Mouse (Mus musculus) forebrain, postnatal 0 days (tissue): ENCODE measurements at regions not wholly inside any gene's neighbourhood (a gene's known extent, or its start where the extent isn't known, plus 50 kb on each side); places are given as distances from the start of the nearest gene placed in this dataset.

Source experiments
- ATAC-seq: fragments of 200-750 bp; cut with Nextera tagmentation; 2 replicates; pipeline ENCODE4 v1.8.0; 2017; ENCODE audit warnings: mild to moderate bottlenecking, moderate library complexity
- DNase-seq: peaks from one replicate; pipeline ENCODE4 v3.0.0-alpha.2; 2015
- H3K27ac ChIP-seq: fragments of 300-500 bp; sonication (generic); 2 replicates; pipeline ENCODE4 v1.5.1; 2014; ENCODE audit warnings: low read depth, mild to moderate bottlenecking, antibody characterized with exemption, low read length, moderate library complexity, mixed read lengths
- H3K27me3 ChIP-seq: fragments of 300-500 bp; sonication (generic); 2 replicates; pipeline ENCODE4 v1.6.1; 2014; ENCODE audit warnings: mild to moderate bottlenecking, low read length, mixed read lengths; ENCODE audit not compliant: insufficient read depth
- H3K36me3 ChIP-seq: fragments of 300-500 bp; sonication (generic); 2 replicates; pipeline ENCODE4 v1.6.1; 2014; ENCODE audit warnings: mild to moderate bottlenecking, moderate library complexity; ENCODE audit not compliant: insufficient read depth
- H3K4me1 ChIP-seq: fragments of 300-500 bp; sonication (generic); 2 replicates; pipeline ENCODE4 v1.6.1; 2014; ENCODE audit warnings: antibody characterized with exemption; ENCODE audit not compliant: insufficient read depth
- H3K4me2 ChIP-seq: fragments of 300-500 bp; sonication (generic); 2 replicates; pipeline ENCODE4 v1.6.1; 2014; ENCODE audit warnings: low read depth, mild to moderate bottlenecking, moderate library complexity
- H3K4me3 ChIP-seq: fragments of 300-500 bp; sonication (generic); 2 replicates; pipeline ENCODE4 v1.5.1; 2014; ENCODE audit warnings: low read depth, low read length, mixed read lengths
- H3K9ac ChIP-seq: fragments of 300-500 bp; sonication (generic); 2 replicates; pipeline ENCODE4 v1.6.1; 2014; ENCODE audit warnings: mild to moderate bottlenecking
- H3K9me3 ChIP-seq: fragments of 300-500 bp; sonication (generic); 2 replicates; pipeline ENCODE4 v1.6.1; 2016; ENCODE audit warnings: low read length
- CTCF ChIP-seq: sonication (generic); IDR thresholded peaks from 2 replicates; pipeline ENCODE4 v1.5.1; 2016; ENCODE audit warnings: antibody characterized with exemption, control low read depth, low read depth
- WGBS: fragments of 180-500 bp; shearing (Covaris S2); extraction: QIAGEN DNeasy Blood & Tissue Kit; methylation state at CpG from one replicate; pipeline ENCODE4 v1.1.7; 2014; 5-methylcytosine and 5-hydroxymethylcytosine counted together

DNA sequence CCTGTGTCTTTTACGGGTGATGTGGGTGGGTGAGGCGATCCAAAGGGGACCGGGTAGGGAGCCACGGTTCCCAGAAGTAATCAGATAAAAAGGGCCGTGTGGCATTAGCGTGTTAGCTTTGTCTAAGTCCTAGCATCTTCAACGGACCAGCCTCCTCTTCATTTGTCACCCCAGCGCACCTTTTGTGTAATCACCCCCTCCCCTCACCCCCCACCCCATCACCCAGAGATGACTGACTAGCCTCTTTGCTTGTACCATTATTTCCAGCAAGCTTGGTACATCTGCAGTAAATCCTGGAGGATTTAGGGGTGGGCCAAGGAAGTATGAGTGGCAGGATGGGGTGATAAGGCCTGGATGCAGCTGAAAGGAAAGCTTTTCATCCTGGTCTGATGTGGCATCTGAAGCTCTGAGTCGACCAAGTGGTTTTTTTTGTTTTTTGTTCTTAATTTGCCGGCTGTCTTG, 183.8 kb downstream of the Ascl1 start:
- DNase-seq (no peak), ATAC-seq (no peak)
- Histone ChIP-seq H3K9ac (no peak overlapping the region), H3K9me3 (0 out of 2 replicates have a peak, but pooled peaks cover 5% of the 10 kb centered on the region), H3K36me3 (no peaks in the 10 kb centered on the region), H3K4me2 (no peak overlapping the region), H3K27me3 (no peaks in the 10 kb centered on the region), H3K4me3 (no peak overlapping the region), H3K4me1 (0 out of 2 replicates have a peak, but pooled peaks cover 6% of the 10 kb centered on the region), H3K27ac (no peak overlapping the region)
- WGBS, result 5% methylated on average over 10 of the region's 10 CpGs
- no peak for TF ChIP-seq CTCF

DNA sequence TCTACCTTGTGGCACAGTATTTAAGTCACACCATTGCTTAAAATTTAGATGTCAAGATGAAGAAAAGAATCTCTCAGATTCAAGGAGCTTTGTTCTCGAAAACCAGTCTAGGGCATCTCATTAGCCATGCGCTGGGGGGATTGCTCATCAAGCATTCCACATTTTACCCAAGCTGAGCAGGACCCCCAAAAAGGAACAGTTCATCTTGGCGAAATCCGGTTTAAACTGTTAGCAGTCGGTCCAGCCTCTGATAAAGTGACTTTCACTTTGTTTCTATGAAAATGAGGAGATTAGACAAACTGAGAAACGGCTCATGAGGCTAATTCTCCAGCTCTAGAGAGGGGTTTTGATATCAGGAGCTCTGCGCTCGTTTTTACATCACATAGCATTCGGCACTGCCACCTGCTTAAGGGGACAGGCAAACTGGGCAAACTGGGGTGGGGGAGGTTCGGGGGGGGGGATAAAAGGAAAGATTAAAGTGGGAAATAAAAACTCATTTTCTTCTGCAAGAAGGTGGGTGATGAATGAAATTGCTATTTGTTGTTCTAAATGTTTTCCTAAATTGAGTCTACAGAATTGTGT, 184.6 kb downstream of the Ascl1 start:
- Histone ChIP-seq H3K4me1 (0 out of 2 replicates have a peak, but pooled peaks cover 6% of the 10 kb centered on the region), H3K27me3 (no peaks in the 10 kb centered on the region), H3K9ac (no peak overlapping the region), H3K4me2 (no peak overlapping the region; the same call in 1 of the 2 replicates), H3K27ac (no peak overlapping the region), H3K36me3 (no peaks in the 10 kb centered on the region), H3K9me3 (0 out of 2 replicates have a peak, but pooled peaks cover 5% of the 10 kb centered on the region), H3K4me3 (no peak overlapping the region)
- no peak for TF ChIP-seq CTCF
- ATAC-seq (no peak; the same call in 1 of the 2 replicates), DNase-seq (no peak)
- WGBS, result 26% methylated on average over 10 of the region's 10 CpGs

DNA sequence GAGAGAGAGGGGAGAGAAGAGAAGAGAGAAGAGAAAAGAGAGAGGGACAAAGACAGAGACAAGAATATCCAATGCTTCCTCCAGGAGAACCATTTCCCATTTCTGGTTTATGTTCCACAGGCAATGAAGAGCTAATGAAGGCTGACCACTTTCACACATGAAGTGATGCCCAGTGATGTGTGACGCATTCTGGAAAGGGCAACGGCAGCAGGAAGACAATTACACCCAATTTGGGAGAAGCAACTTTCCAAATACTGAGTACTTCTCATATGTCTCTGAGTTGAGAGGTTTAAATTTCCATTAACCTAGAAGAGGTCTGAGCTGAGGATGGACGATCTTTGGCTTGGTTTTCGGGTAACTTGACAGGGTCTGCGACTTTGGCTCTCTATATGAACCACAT, 196.3 kb downstream of the Ascl1 start:
- H3K4me2 ChIP-seq, result no peak overlapping the region
- H3K4me1 ChIP-seq, result no peaks in the 10 kb centered on the region
- no peaks in the 10 kb centered on the region for H3K27me3 ChIP-seq
- H3K9me3 ChIP-seq, result no peaks in the 10 kb centered on the region
- 58% methylated on average over 5 of the region's 5 CpGs for whole genome bisulfite sequencing
- no peak overlapping the region for H3K27ac ChIP-seq
- ATAC-seq, result no peak
- DNase-seq, result no peak
- H3K4me3 ChIP-seq, result no peak overlapping the region
- H3K9ac ChIP-seq, result no peak overlapping the region
- TF ChIP-seq CTCF, result no peak
- no peaks in the 10 kb centered on the region for H3K36me3 ChIP-seq

DNA sequence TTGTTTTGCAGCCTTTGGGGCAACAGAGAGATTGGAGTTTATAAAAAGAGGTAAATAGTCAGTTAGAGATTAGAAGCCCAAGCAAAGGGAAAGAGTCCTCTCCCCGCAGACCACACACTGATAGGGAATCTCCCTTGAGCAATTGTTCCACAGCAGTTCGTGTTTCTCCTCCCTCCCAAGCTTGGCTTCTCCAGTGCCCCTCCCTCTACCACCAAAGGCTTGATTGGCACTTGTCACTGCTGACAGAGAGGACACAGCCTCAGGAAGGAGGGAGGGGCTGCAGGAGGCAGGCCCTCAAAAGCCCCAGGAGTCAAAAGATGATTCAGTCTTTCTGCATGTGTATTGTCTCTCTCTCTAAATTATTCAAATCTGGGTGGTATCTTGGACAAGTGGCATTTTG, 200.1 kb downstream of the Ascl1 start:
- 8% methylated on average over 2 of the region's 2 CpGs for WGBS
- DNase-seq (no peak), ATAC-seq (no peak)
- Histone ChIP-seq H3K27me3 (no peaks in the 10 kb centered on the region), H3K27ac (no peak overlapping the region), H3K4me1 (no peaks in the 10 kb centered on the region), H3K9me3 (no peaks in the 10 kb centered on the region), H3K9ac (no peak overlapping the region), H3K4me2 (no peak overlapping the region), H3K4me3 (no peak overlapping the region), H3K36me3 (no peaks in the 10 kb centered on the region)
- no peak for TF ChIP-seq CTCF

DNA sequence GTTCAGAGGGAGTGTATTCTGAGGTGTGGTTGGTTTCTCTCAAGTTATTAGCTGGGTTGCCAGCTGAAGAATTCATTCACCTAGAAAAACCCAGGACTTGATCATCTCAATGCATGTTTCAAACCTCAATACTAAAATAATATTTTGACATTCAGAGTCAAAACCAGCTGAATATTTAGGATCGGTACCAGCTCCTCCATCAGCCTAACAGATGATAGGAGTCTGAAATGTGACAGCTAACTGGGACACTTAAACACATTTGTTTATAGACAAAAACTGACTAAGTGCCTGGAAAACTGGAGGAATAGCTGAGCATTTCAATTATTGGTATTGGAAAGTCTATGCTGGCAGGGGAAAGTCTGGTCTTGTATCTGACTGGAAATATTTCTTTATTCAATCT, 206.6 kb downstream of the Ascl1 start:
- no peak for DNase-seq
- 56% methylated on average over 1 of the region's 1 CpGs for WGBS
- ATAC-seq, result no peak
- H3K4me3 ChIP-seq, result no peak overlapping the region
- no peak overlapping the region for H3K9ac ChIP-seq
- no peaks in the 10 kb centered on the region for H3K27me3 ChIP-seq
- no peak overlapping the region for H3K4me2 ChIP-seq
- no peaks in the 10 kb centered on the region for H3K9me3 ChIP-seq
- no peak for TF ChIP-seq CTCF
- no peaks in the 10 kb centered on the region for H3K4me1 ChIP-seq
- no peak overlapping the region for H3K27ac ChIP-seq
- no peaks in the 10 kb centered on the region for H3K36me3 ChIP-seq

DNA sequence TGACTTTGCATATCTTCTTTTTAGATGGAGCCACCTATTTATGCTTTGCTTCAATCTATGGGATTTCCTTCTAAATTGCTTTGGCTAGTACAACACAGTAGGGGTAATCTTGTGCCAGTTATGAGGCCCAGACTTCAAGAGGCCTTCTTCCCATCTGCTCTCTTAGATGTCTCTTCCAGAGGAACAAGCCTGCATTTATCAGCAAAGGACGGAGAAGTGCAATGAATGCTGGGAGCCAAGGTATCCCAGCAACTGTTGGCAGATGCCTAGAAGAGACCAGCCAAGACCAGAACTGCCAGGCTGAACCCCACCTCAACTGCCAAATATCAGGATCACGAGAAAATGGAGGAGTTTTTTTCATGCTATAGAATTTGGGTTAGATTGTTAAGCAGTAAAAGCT, 209.2 kb downstream of the Ascl1 start:
- DNase-seq (peak; percentile 33), ATAC-seq (peak; percentile 68)
- H3K36me3 ChIP-seq, result no peaks in the 10 kb centered on the region
- H3K4me1 ChIP-seq, result no peaks in the 10 kb centered on the region
- H3K4me3 ChIP-seq, result no peak overlapping the region
- H3K9me3 ChIP-seq, result no peaks in the 10 kb centered on the region
- H3K27ac ChIP-seq, result no peak overlapping the region
- no peak for TF ChIP-seq CTCF
- H3K4me2 ChIP-seq, result no peak overlapping the region
- no peak overlapping the region for H3K9ac ChIP-seq
- WGBS, result 45% methylated on average over 2 of the region's 2 CpGs
- H3K27me3 ChIP-seq, result no peaks in the 10 kb centered on the region
